Comparison of ENCODE assay signal across 8 mouse cellular contexts in the genomic region with DNA sequence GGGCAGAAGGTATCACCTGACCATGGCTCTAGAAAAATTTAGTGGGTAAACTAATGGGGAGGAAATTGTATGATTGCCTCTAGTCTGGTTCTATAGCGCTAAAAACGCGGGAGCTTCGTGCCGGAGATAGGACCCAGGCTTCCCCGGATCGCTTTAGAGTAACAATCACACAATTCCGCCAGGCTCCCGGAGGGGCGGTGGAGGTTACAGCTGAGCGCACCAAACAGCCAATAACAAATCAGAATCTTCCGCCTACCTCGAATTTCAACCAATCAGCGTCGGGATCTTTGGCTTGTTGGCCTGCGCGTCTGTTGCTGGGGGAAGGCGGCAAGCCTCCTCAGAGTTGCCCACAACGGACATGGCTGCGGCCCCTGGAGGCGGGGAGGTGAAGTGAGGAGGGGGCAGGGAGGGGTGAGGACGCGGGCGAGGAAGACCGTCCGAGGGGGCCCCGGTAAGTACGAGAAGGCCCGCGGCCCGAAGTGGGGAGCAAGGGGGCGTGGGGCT. TPM values are rescaled to one million over a fixed set of nuclear protein-coding genes. Genes with fewer than 3 reads are reported as not detected.
A peak's percentile ranks its signal among the peaks of the same experiment; 100 is the strongest.
DNase-seq lines count a peak whose midpoint lies in the region; ATAC-seq and TF ChIP-seq lines count a peak whose summit lies in the region.

A gene (plus strand): TSS at position 331 of the 504 bp plus-strand sequence.

- DNase-seq in CH12.LX (ENCODE audit: extremely low read depth) = peak; percentile 100
- DNase-seq in c-Kit-positive CD71-positive TER-119-negative erythroid progenitor cells, embryonic 14.5 days (ENCODE audit: low read depth) = peak; percentile 99
- peak; percentile 98 for DNase-seq in forebrain, embryonic 11.5 days (ENCODE audit: low spot score)
- peak; percentile 96 to 97 for DNase-seq in kidney, postnatal 36 days
- DNase-seq in telencephalon, adult 2 months (ENCODE audit: low read depth, low spot score) = peak; percentile 96

- H3K27me3 ChIP-seq in CH12.LX (replicated peaks) = no peaks in the 10 kb centered on the region
- H3K27me3 ChIP-seq in forebrain, embryonic 11.5 days (ENCODE audit: control insufficient read depth, insufficient read depth, low read length) = no peaks in the 10 kb centered on the region
- H3K27me3 ChIP-seq in heart, embryonic 16.5 days (ENCODE audit: control insufficient read depth, insufficient read depth, low read length) = no peaks in the 10 kb centered on the region
- no peaks in the 10 kb centered on the region for H3K27me3 ChIP-seq in liver, embryonic 15.5 days
- no peaks in the 10 kb centered on the region for H3K27me3 ChIP-seq in neural tube, embryonic 12.5 days (replicated peaks)

- H3K9ac ChIP-seq in CH12.LX (ENCODE audit: insufficient read depth, low read depth) = peak within 1 kb of the TSS; percentile 77
- peak within 1 kb of the TSS; percentile 97 for H3K9ac ChIP-seq in forebrain, embryonic 11.5 days (ENCODE audit: low read length)
- H3K9ac ChIP-seq in heart, embryonic 16.5 days (ENCODE audit: low read length) = peak within 1 kb of the TSS; percentile 92
- H3K9ac ChIP-seq in liver, embryonic 15.5 days = peak within 1 kb of the TSS; percentile 95
- H3K9ac ChIP-seq in neural tube, embryonic 12.5 days = peak within 1 kb of the TSS; percentile 95

- in situ Hi-C loops in CH12.LX (cut with MboI; ENCODE audit: low pct_ligation_motif_present, low pct_unique_long_range_greater_than_20kb, low sequenced_read_pairs) = no loop called here

- no peak for TF ChIP-seq EP300 in CH12.LX (IDR thresholded peaks at IDR 0.05; ENCODE audit: low read length)

- ATAC-seq in forebrain, embryonic 11.5 days (replicated peaks; ENCODE audit: low FRiP score) = peak; percentile 98
- ATAC-seq in heart, embryonic 16.5 days (replicated peaks; ENCODE audit: extremely low read depth, insufficient read depth, low FRiP score) = peak; percentile 92
- peak; percentile 93 for ATAC-seq in liver, embryonic 15.5 days (ENCODE audit: insufficient read depth)
- peak; percentile 97 for ATAC-seq in neural tube, embryonic 12.5 days (ENCODE audit: low FRiP score, low read depth)

- peak within 1 kb of the TSS; percentile 77 to 85 (median 82) for H3K4me3 ChIP-seq in CH12.LX (replicated peaks in 1 of 3; ENCODE audit: low read depth in 2 of 3, low read length in 2 of 3, poor library complexity in 1 of 3)
- peak within 1 kb of the TSS; percentile 70 for H3K4me3 ChIP-seq in forebrain, embryonic 11.5 days (ENCODE audit: low read depth, low read length)
- H3K4me3 ChIP-seq in heart, embryonic 16.5 days (ENCODE audit: low read length) = peak within 1 kb of the TSS; percentile 79
- H3K4me3 ChIP-seq in liver, embryonic 15.5 days (replicated peaks) = peak within 1 kb of the TSS; percentile 93
- peak within 1 kb of the TSS; percentile 77 for H3K4me3 ChIP-seq in neural tube, embryonic 12.5 days

- H3K27ac ChIP-seq in CH12.LX (ENCODE audit: insufficient read depth, low read depth) = no peak within 1 kb of the TSS
- peak within 1 kb of the TSS; percentile 83 for H3K27ac ChIP-seq in forebrain, embryonic 11.5 days (ENCODE audit: low read depth, low read length)
- peak within 1 kb of the TSS; percentile 99 for H3K27ac ChIP-seq in heart, embryonic 16.5 days (ENCODE audit: low read length)
- H3K27ac ChIP-seq in liver, embryonic 15.5 days (replicated peaks) = peak within 1 kb of the TSS; percentile 90
- H3K27ac ChIP-seq in neural tube, embryonic 12.5 days = peak within 1 kb of the TSS; percentile 75

- peak within 1 kb of the TSS; percentile 78 for H3K4me2 ChIP-seq in CH12.LX (ENCODE audit: insufficient read depth, low read depth, poor library complexity, severe bottlenecking)
- H3K4me2 ChIP-seq in forebrain, embryonic 11.5 days (ENCODE audit: low read depth, low read length, severe bottlenecking) = peak within 1 kb of the TSS; percentile 79
- H3K4me2 ChIP-seq in heart, embryonic 16.5 days (ENCODE audit: low read depth, low read length) = peak within 1 kb of the TSS; percentile 80
- peak within 1 kb of the TSS; percentile 89 for H3K4me2 ChIP-seq in liver, embryonic 15.5 days
- peak within 1 kb of the TSS; percentile 78 for H3K4me2 ChIP-seq in neural tube, embryonic 12.5 days (replicated peaks)

- peaks cover 3 to 16% of the 10 kb centered on the region in 2 experiments; a peak in 3 of 4 replicates for H3K4me1 ChIP-seq in CH12.LX (ENCODE audit: control insufficient read depth in 1 of 2, insufficient read depth in 2 of 2)
- peaks cover 5% of the 10 kb centered on the region for H3K4me1 ChIP-seq in forebrain, embryonic 11.5 days (replicated peaks; ENCODE audit: control insufficient read depth, insufficient read depth, low read length)
- H3K4me1 ChIP-seq in heart, embryonic 16.5 days (ENCODE audit: control insufficient read depth, insufficient read depth, low read length) = peaks cover 26% of the 10 kb centered on the region
- peaks cover 54% of the 10 kb centered on the region for H3K4me1 ChIP-seq in liver, embryonic 15.5 days (replicated peaks)
- H3K4me1 ChIP-seq in neural tube, embryonic 12.5 days = peaks cover 20% of the 10 kb centered on the region

- no peaks in the 10 kb centered on the region for H3K9me3 ChIP-seq in CH12.LX (replicated peaks; ENCODE audit: low read length)
- H3K9me3 ChIP-seq in forebrain, embryonic 11.5 days (ENCODE audit: control insufficient read depth, low read length) = no peaks in the 10 kb centered on the region
- no peaks in the 10 kb centered on the region for H3K9me3 ChIP-seq in heart, embryonic 16.5 days (replicated peaks; ENCODE audit: control insufficient read depth, low read length)
- H3K9me3 ChIP-seq in liver, embryonic 15.5 days (replicated peaks) = no peaks in the 10 kb centered on the region
- no peaks in the 10 kb centered on the region for H3K9me3 ChIP-seq in neural tube, embryonic 12.5 days

- TF ChIP-seq POLR2A in CH12.LX (IDR thresholded peaks at IDR 0.05; ENCODE audit: low read depth, low read length) = peak; percentile 84

- H3K79me2 ChIP-seq in CH12.LX (replicated peaks; ENCODE audit: control insufficient read depth, extremely low read depth, insufficient read depth, poor library complexity, severe bottlenecking) = no peaks in the 10 kb centered on the region

- under 1% methylated on average over 32 of the region's 32 CpGs for WGBS in forebrain, embryonic 11.5 days
- WGBS in heart, embryonic 16.5 days = under 1% methylated on average over 32 of the region's 32 CpGs
- WGBS in liver, embryonic 15.5 days (ENCODE audit: insufficient replicate concordance) = under 1% methylated on average over 32 of the region's 32 CpGs
- WGBS in neural tube, embryonic 12.5 days = under 1% methylated on average over 32 of the region's 32 CpGs

- dilution Hi-C loops in CH12.LX (cut with MboI; ENCODE audit: extremely low pct_ligation_motif_present, extremely low pct_unique_long_range_greater_than_20kb, low sequenced_read_pairs) = no loop called here

- TF ChIP-seq CTCF in CH12.LX (conservative IDR thresholded peaks at IDR 0.05 in 1 of 2, IDR thresholded peaks at IDR 0.05 in 1 of 2; ENCODE audit: low read depth in 2 of 2, low read length in 2 of 2) = peak in 1 of 2 experiments; percentile 12; a peak in 1 of 4 replicates

- no peak for TF ChIP-seq RAD21 in CH12.LX (IDR thresholded peaks at IDR 0.05; ENCODE audit: low read depth, low read length)

- H3K36me3 ChIP-seq in CH12.LX (replicated peaks in 1 of 2; ENCODE audit: control insufficient read depth in 1 of 2, insufficient read depth in 1 of 2, low read length in 1 of 2) = no peaks in the 10 kb centered on the region
- no peaks in the 10 kb centered on the region for H3K36me3 ChIP-seq in forebrain, embryonic 11.5 days (ENCODE audit: control insufficient read depth, insufficient read depth, low read length)
- no peaks in the 10 kb centered on the region for H3K36me3 ChIP-seq in heart, embryonic 16.5 days (ENCODE audit: control insufficient read depth, insufficient read depth)
- H3K36me3 ChIP-seq in liver, embryonic 15.5 days (replicated peaks) = no peaks in the 10 kb centered on the region
- no peaks in the 10 kb centered on the region for H3K36me3 ChIP-seq in neural tube, embryonic 12.5 days

TF ChIP-seq in CH12.LX, 34 proteins besides CTCF, POLR2A, EP300 and RAD21 (continues in another document):
- TF ChIP-seq BHLHE40 (IDR thresholded peaks at IDR 0.05; ENCODE audit: low read depth, low read length) (no peak; the same call in 1 of the 2 replicates), ZKSCAN1 (IDR thresholded peaks at IDR 0.05; ENCODE audit: borderline replicate concordance, low read depth, low read length) (no peak), MEF2A (IDR thresholded peaks at IDR 0.05; ENCODE audit: borderline replicate concordance, low read depth, low read length) (peak; percentile 70), RCOR1 (conservative IDR thresholded peaks at IDR 0.05; ENCODE audit: low read depth, low read length) (no peak; the same call in 1 of the 2 replicates), USF2 (conservative IDR thresholded peaks at IDR 0.05; ENCODE audit: low read depth, low read length) (no peak), IRF4 (IDR thresholded peaks at IDR 0.05; ENCODE audit: low read depth, low read length) (no peak; the same call in 1 of the 2 replicates), SMC3 (IDR thresholded peaks at IDR 0.05; ENCODE audit: low read depth, low read length) (no peak), ELF1 (IDR thresholded peaks at IDR 0.05; ENCODE audit: low read depth, low read length) (peak; percentile 100), CHD1 (IDR thresholded peaks at IDR 0.05; ENCODE audit: low read depth, low read length) (peak; percentile 57; the same call in 1 of the 2 replicates), E2F4 (IDR thresholded peaks at IDR 0.05; ENCODE audit: insufficient replicate concordance, low read depth, low read length) (peak; percentile 83; the same call in 1 of the 2 replicates), MAFK (IDR thresholded peaks at IDR 0.05; ENCODE audit: insufficient replicate concordance, low read length) (no peak), POLR2AphosphoS2 (IDR thresholded peaks at IDR 0.05; ENCODE audit: low read depth, low read length) (no peak), CHD2 (IDR thresholded peaks at IDR 0.05; ENCODE audit: low read length) (peak; percentile 99), ETS1 (conservative IDR thresholded peaks at IDR 0.05; ENCODE audit: low read depth, low read length) (0 out of 2 replicates have a peak, but pooled peaks have one; percentile 3), MAX (IDR thresholded peaks at IDR 0.05; ENCODE audit: low read length) (peak; percentile 79), NELFE (IDR thresholded peaks at IDR 0.05; ENCODE audit: low read depth, low read length) (peak; percentile 72; the same call in 1 of the 2 replicates)

RNA-seq across cellular contexts. Expression of the gene that starts here (rescaled TPM):
- total RNA-seq in CH12.LX (2012; rRNA removed) (19.0 and 27.4 TPM in 2 replicates), CH12.LX (2014; rRNA removed) (4.8 and 6.4 TPM in 2 replicates)
- 13.5 and 15.0 TPM in 2 replicates for polyA plus RNA-seq in CH12.LX (2012; ENCODE audit: insufficient read length, low read depth)
- 25.9 and 28.9 TPM in 2 replicates for polyA plus RNA-seq in forebrain, embryonic 11.5 days (2014; fragmentation: Nextera tagmentation; extraction: Ambion mirVana)
- 36.8 and 43.1 TPM in 2 replicates for polyA plus RNA-seq in heart, embryonic 16.5 days (2015; fragmentation: Nextera tagmentation; extraction: Ambion mirVana)
- polyA plus RNA-seq in liver, embryonic 15.5 days (2015; fragmentation: Nextera tagmentation; extraction: Ambion mirVana) = 9.9 and 10.1 TPM in 2 replicates
- 32.6 and 34.7 TPM in 2 replicates for polyA plus RNA-seq in neural tube, embryonic 12.5 days (2016; fragmentation: Nextera tagmentation; extraction: Ambion mirVana)
